Mouse (Mus musculus): ENCODE measurements around the gene Daglb. TPM values are rescaled to one million over a fixed set of nuclear protein-coding genes. Genes with fewer than 3 reads are reported as not detected.

Gene Daglb
- polyA plus RNA-seq, 1 experiment from 2014 or later = 21.7 TPM

GRCm38 (mm10) chr5:143476013-143476412, 11.6 kb downstream of the Daglb start:
- no peaks in the 10 kb centered on the region for H3K9me3 ChIP-seq (ENCODE audit: control insufficient read depth, low read length)
- no peak overlapping the region for H3K4me3 ChIP-seq (ENCODE audit: low read depth, low read length)
- no peak overlapping the region for H3K9ac ChIP-seq (replicated peaks; ENCODE audit: low read depth, low read length)
- H3K36me3 ChIP-seq (ENCODE audit: control insufficient read depth, insufficient read depth, low read length) = peaks cover 37% of the 10 kb centered on the region
- H3K4me1 ChIP-seq (ENCODE audit: control insufficient read depth, insufficient read depth, low read length) = no peaks in the 10 kb centered on the region
- no peaks in the 10 kb centered on the region for H3K27me3 ChIP-seq (ENCODE audit: control insufficient read depth, insufficient read depth, low read length)
- H3K27ac ChIP-seq (ENCODE audit: low read depth, low read length) = no peak overlapping the region
- H3K4me2 ChIP-seq (ENCODE audit: low read depth, low read length) = no peak overlapping the region
- 97% methylated on average over 6 of the region's 6 CpGs for WGBS
- ATAC-seq (ENCODE audit: low read depth) = no peak

GRCm38 (mm10) chr5:143477901-143478300, 13.5 kb downstream of the Daglb start:
- Histone ChIP-seq H3K4me3 (ENCODE audit: low read depth, low read length) (no peak overlapping the region), H3K4me2 (ENCODE audit: low read depth, low read length) (no peak overlapping the region), H3K27ac (ENCODE audit: low read depth, low read length) (no peak overlapping the region), H3K36me3 (ENCODE audit: control insufficient read depth, insufficient read depth, low read length) (peaks cover 37% of the 10 kb centered on the region), H3K27me3 (ENCODE audit: control insufficient read depth, insufficient read depth, low read length) (no peaks in the 10 kb centered on the region), H3K9me3 (ENCODE audit: control insufficient read depth, low read length) (no peaks in the 10 kb centered on the region), H3K4me1 (ENCODE audit: control insufficient read depth, insufficient read depth, low read length) (no peaks in the 10 kb centered on the region), H3K9ac (replicated peaks; ENCODE audit: low read depth, low read length) (no peak overlapping the region)
- no peak for ATAC-seq (ENCODE audit: low read depth)
- WGBS = 95% methylated on average over 3 of the region's 3 CpGs

- WGBS = 92% methylated on average over 5 of the region's 5 CpGs
- H3K27me3 ChIP-seq (ENCODE audit: control insufficient read depth, insufficient read depth, low read length) = no peaks in the 10 kb centered on the region
- ATAC-seq (ENCODE audit: low read depth) = no peak
- H3K4me3 ChIP-seq (ENCODE audit: low read depth, low read length) = no peak overlapping the region
- no peaks in the 10 kb centered on the region for H3K4me1 ChIP-seq (ENCODE audit: control insufficient read depth, insufficient read depth, low read length)
- no peaks in the 10 kb centered on the region for H3K9me3 ChIP-seq (ENCODE audit: control insufficient read depth, low read length)
- no peak overlapping the region for H3K9ac ChIP-seq (replicated peaks; ENCODE audit: low read depth, low read length)
- no peak overlapping the region for H3K4me2 ChIP-seq (ENCODE audit: low read depth, low read length)
- no peak overlapping the region for H3K27ac ChIP-seq (ENCODE audit: low read depth, low read length)
- peaks cover 30% of the 10 kb centered on the region for H3K36me3 ChIP-seq (ENCODE audit: control insufficient read depth, insufficient read depth, low read length)
These were observed 20.6 kb downstream of the Daglb start for GRCm38 (mm10) chr5:143484955-143485354.

GRCm38 (mm10) chr5:143487193-143487592, 22.8 kb downstream of the Daglb start:
- no peak overlapping the region for H3K27ac ChIP-seq (ENCODE audit: low read depth, low read length)
- no peak overlapping the region for H3K4me3 ChIP-seq (ENCODE audit: low read depth, low read length)
- no peaks in the 10 kb centered on the region for H3K9me3 ChIP-seq (ENCODE audit: control insufficient read depth, low read length)
- H3K4me2 ChIP-seq (ENCODE audit: low read depth, low read length) = no peak overlapping the region
- no peaks in the 10 kb centered on the region for H3K4me1 ChIP-seq (ENCODE audit: control insufficient read depth, insufficient read depth, low read length)
- ATAC-seq (ENCODE audit: low read depth) = no peak
- H3K9ac ChIP-seq (replicated peaks; ENCODE audit: low read depth, low read length) = no peak overlapping the region
- WGBS = 96% methylated on average over 10 of the region's 10 CpGs
- peaks cover 20% of the 10 kb centered on the region for H3K36me3 ChIP-seq (ENCODE audit: control insufficient read depth, insufficient read depth, low read length)
- no peaks in the 10 kb centered on the region for H3K27me3 ChIP-seq (ENCODE audit: control insufficient read depth, insufficient read depth, low read length)

- no peak overlapping the region for H3K4me2 ChIP-seq (ENCODE audit: low read depth, low read length)
- H3K4me1 ChIP-seq (ENCODE audit: control insufficient read depth, insufficient read depth, low read length) = no peaks in the 10 kb centered on the region
- H3K9ac ChIP-seq (replicated peaks; ENCODE audit: low read depth, low read length) = no peak overlapping the region
- H3K36me3 ChIP-seq (ENCODE audit: control insufficient read depth, insufficient read depth, low read length) = peaks cover 20% of the 10 kb centered on the region
- ATAC-seq (ENCODE audit: low read depth) = no peak
- no peak overlapping the region for H3K27ac ChIP-seq (ENCODE audit: low read depth, low read length)
- no peak overlapping the region for H3K4me3 ChIP-seq (ENCODE audit: low read depth, low read length)
- no peaks in the 10 kb centered on the region for H3K9me3 ChIP-seq (ENCODE audit: control insufficient read depth, low read length)
- H3K27me3 ChIP-seq (ENCODE audit: control insufficient read depth, insufficient read depth, low read length) = no peaks in the 10 kb centered on the region
- 96% methylated on average over 5 of the region's 5 CpGs for WGBS
These were observed 23.6 kb downstream of the Daglb start for GRCm38 (mm10) chr5:143487998-143488397.

GRCm38 (mm10) chr5:143489749-143490342, 25.5 kb downstream of the Daglb start:
- WGBS = 93% methylated on average over 14 of the region's 14 CpGs

GRCm38 (mm10) chr5:143491736-143492135, 27.4 kb downstream of the Daglb start:
- Histone ChIP-seq H3K27me3 (ENCODE audit: control insufficient read depth, insufficient read depth, low read length) (no peaks in the 10 kb centered on the region), H3K36me3 (ENCODE audit: control insufficient read depth, insufficient read depth, low read length) (peaks cover 7% of the 10 kb centered on the region; the same call in 1 of the 2 replicates), H3K9ac (replicated peaks; ENCODE audit: low read depth, low read length) (no peak overlapping the region), H3K9me3 (ENCODE audit: control insufficient read depth, low read length) (no peaks in the 10 kb centered on the region), H3K4me1 (ENCODE audit: control insufficient read depth, insufficient read depth, low read length) (no peaks in the 10 kb centered on the region), H3K4me2 (ENCODE audit: low read depth, low read length) (no peak overlapping the region), H3K4me3 (ENCODE audit: low read depth, low read length) (no peak overlapping the region), H3K27ac (ENCODE audit: low read depth, low read length) (no peak overlapping the region)
- WGBS = 90% methylated on average over 4 of the region's 4 CpGs
- no peak for ATAC-seq (ENCODE audit: low read depth)

More at GRCm38 (mm10) chr5:143489749-143490342, 25.5 kb downstream of the Daglb start:
- H3K36me3 ChIP-seq (ENCODE audit: control insufficient read depth, insufficient read depth, low read length) = peaks cover 11% of the 10 kb centered on the region
- no peak overlapping the region for H3K4me2 ChIP-seq (ENCODE audit: low read depth, low read length)
- no peaks in the 10 kb centered on the region for H3K4me1 ChIP-seq (ENCODE audit: control insufficient read depth, insufficient read depth, low read length)
- H3K9ac ChIP-seq (replicated peaks; ENCODE audit: low read depth, low read length) = no peak overlapping the region
- no peak overlapping the region for H3K27ac ChIP-seq (ENCODE audit: low read depth, low read length)
- H3K9me3 ChIP-seq (ENCODE audit: control insufficient read depth, low read length) = no peaks in the 10 kb centered on the region
- ATAC-seq (ENCODE audit: low read depth) = no peak
- H3K4me3 ChIP-seq (ENCODE audit: low read depth, low read length) = no peak overlapping the region
- no peaks in the 10 kb centered on the region for H3K27me3 ChIP-seq (ENCODE audit: control insufficient read depth, insufficient read depth, low read length)

GRCm38 (mm10) chr5:143493163-143493562, 28.8 kb downstream of the Daglb start:
- Histone ChIP-seq H3K36me3 (ENCODE audit: control insufficient read depth, insufficient read depth, low read length) (peaks cover 6% of the 10 kb centered on the region; the same call in 1 of the 2 replicates), H3K4me2 (ENCODE audit: low read depth, low read length) (no peak overlapping the region), H3K27ac (ENCODE audit: low read depth, low read length) (no peak overlapping the region), H3K27me3 (ENCODE audit: control insufficient read depth, insufficient read depth, low read length) (no peaks in the 10 kb centered on the region), H3K4me3 (ENCODE audit: low read depth, low read length) (no peak overlapping the region), H3K9ac (replicated peaks; ENCODE audit: low read depth, low read length) (no peak overlapping the region), H3K9me3 (ENCODE audit: control insufficient read depth, low read length) (no peaks in the 10 kb centered on the region), H3K4me1 (ENCODE audit: control insufficient read depth, insufficient read depth, low read length) (no peaks in the 10 kb centered on the region)
- WGBS = 95% methylated on average over 10 of the region's 10 CpGs
- no peak for ATAC-seq (ENCODE audit: low read depth)

- ATAC-seq (ENCODE audit: low read depth) = no peak
- Histone ChIP-seq H3K27ac (ENCODE audit: low read depth, low read length) (no peak overlapping the region), H3K36me3 (ENCODE audit: control insufficient read depth, insufficient read depth, low read length) (peaks cover 6% of the 10 kb centered on the region), H3K4me2 (ENCODE audit: low read depth, low read length) (no peak overlapping the region), H3K9me3 (ENCODE audit: control insufficient read depth, low read length) (no peaks in the 10 kb centered on the region), H3K4me1 (ENCODE audit: control insufficient read depth, insufficient read depth, low read length) (no peaks in the 10 kb centered on the region), H3K9ac (replicated peaks; ENCODE audit: low read depth, low read length) (no peak overlapping the region), H3K4me3 (ENCODE audit: low read depth, low read length) (no peak overlapping the region), H3K27me3 (ENCODE audit: control insufficient read depth, insufficient read depth, low read length) (no peaks in the 10 kb centered on the region)
- WGBS = 98% methylated on average over 6 of the region's 6 CpGs
These were observed 31.3 kb downstream of the Daglb start for GRCm38 (mm10) chr5:143495708-143496107.
